Mouse (Mus musculus) neural tube, embryonic 11.5 days (tissue): Measurements from ENCODE around the gene Tead3. TPM values are rescaled to one million over a fixed set of nuclear protein-coding genes. Genes with fewer than 3 reads are reported as not detected.

Source experiments
- ATAC-seq: fragments of 200-750 bp; cut with Nextera tagmentation; 2 replicates; pipeline ENCODE4 v1.8.0; 2017; ENCODE audit warnings: moderate number of reproducible peaks, mild to moderate bottlenecking, moderate TSS enrichment, moderate library complexity; ENCODE audit not compliant: insufficient read depth, low FRiP score, low TSS enrichment
- DNase-seq: peaks from one replicate; pipeline ENCODE4 v3.0.0-alpha.2; 2015; ENCODE audit warnings: low spot score
- H3K27ac ChIP-seq: fragments of 300-500 bp; sonication (generic); 2 replicates; pipeline ENCODE4 v1.5.1; 2014; ENCODE audit warnings: low read depth, mild to moderate bottlenecking, low read length
- H3K27me3 ChIP-seq: fragments of 300-500 bp; sonication (generic); 2 replicates; pipeline ENCODE4 v1.6.1; 2014; ENCODE audit warnings: mild to moderate bottlenecking, low read length, mixed read lengths; ENCODE audit not compliant: control insufficient read depth, insufficient read depth
- H3K36me3 ChIP-seq: fragments of 300-500 bp; sonication (generic); 2 replicates; pipeline ENCODE4 v1.6.1; 2014; ENCODE audit warnings: mild to moderate bottlenecking, low read length, moderate library complexity, mixed read lengths; ENCODE audit not compliant: control insufficient read depth, insufficient read depth
- H3K4me1 ChIP-seq: fragments of 300-500 bp; sonication (generic); 2 replicates; pipeline ENCODE4 v1.6.1; 2014; ENCODE audit warnings: low read length, mixed read lengths; ENCODE audit not compliant: control insufficient read depth, insufficient read depth
- H3K4me2 ChIP-seq: fragments of 300-500 bp; sonication (generic); 2 replicates; pipeline ENCODE4 v1.6.1; 2014; ENCODE audit warnings: low read depth, mild to moderate bottlenecking, moderate library complexity
- H3K4me3 ChIP-seq: fragments of 300-500 bp; sonication (generic); 2 replicates; pipeline ENCODE4 v1.5.1; 2014; ENCODE audit warnings: low read depth, low read length
- H3K9ac ChIP-seq: fragments of 300-500 bp; sonication (generic); 2 replicates; pipeline ENCODE4 v1.6.1; 2014; ENCODE audit warnings: mild to moderate bottlenecking, low read length
- H3K9me3 ChIP-seq: fragments of 300-500 bp; sonication (generic); 2 replicates; pipeline ENCODE4 v1.6.1; 2016; ENCODE audit warnings: low read length; ENCODE audit not compliant: control insufficient read depth
- WGBS: fragments of 180-500 bp; shearing (Covaris S2); extraction: QIAGEN DNeasy Blood & Tissue Kit; methylation state at CpG from one replicate; pipeline ENCODE4 v1.1.7; 2014; 5-methylcytosine and 5-hydroxymethylcytosine counted together
- polyA plus RNA-seq: library from polyadenylated mRNA; unstranded; fragments of >200 nt; fragmentation: Nextera tagmentation; extraction: Ambion mirVana; gene quantifications from 2 replicates; pipeline ENCODE4 v1.2.1, GENCODE M21; 2014

Tead3 gene
- 4.5 and 4.6 TPM in 2 replicates for polyA plus RNA-seq

DNA sequence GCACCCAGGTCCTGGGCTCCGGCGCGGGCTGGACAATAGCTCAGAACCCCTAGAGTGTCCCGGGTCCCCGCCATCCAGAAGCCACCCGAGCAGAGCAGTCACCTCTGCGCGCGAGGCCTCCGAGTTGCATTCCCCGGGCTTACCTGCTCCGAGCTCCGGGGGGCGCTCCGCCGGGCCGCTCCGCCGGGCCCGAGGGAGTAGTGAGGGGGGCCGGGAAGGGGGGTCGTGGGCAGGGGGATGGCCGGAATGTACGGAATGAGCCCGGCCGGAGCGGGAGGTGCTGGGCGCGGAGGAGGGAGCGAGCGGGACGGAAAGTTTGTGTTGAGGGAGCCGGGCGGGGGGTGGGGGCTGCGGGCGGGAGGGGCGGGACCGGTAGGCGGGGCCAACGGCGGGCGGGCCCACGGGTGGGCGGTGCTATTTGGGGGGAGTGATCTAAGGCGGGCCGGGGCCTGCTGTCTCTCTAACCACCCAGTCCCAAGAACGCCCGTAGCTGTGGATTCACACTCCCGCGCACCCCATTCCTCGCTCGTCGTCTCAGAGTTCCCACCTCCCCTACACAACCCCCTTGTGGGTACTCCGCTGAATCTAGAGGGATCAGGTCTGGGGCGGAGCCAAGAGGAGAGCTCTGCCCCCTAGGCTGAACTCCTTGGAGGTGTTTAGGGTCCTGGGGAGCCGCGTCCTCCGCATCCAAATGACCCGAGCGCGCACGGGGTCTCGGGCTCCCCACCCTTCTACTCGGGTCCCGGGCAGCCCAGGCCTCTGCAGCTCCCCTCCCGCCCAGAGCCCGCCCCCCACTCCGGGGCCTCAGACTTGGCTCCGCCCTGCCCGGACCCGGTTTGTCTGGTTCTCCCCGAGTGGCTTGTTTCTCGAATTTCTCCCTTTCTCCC lies at the start of gene Tead3:
Tead3 (minus strand) TSS at position 352 of the 887 bp plus-strand sequence.
- DNase-seq = peak; percentile 85
- Histone ChIP-seq H3K27ac (peak within 1 kb of the TSS; percentile 62), H3K27me3 (peaks cover 12% of the 10 kb centered on the region), H3K4me2 (peak within 1 kb of the TSS; percentile 90), H3K9me3 (no peaks in the 10 kb centered on the region), H3K4me1 (peaks cover 17% of the 10 kb centered on the region), H3K9ac (peak within 1 kb of the TSS; percentile 74), H3K4me3 (peak within 1 kb of the TSS; percentile 79), H3K36me3 (no peaks in the 10 kb centered on the region)
- ATAC-seq = peak; percentile 76
- under 1% methylated on average over 54 of the region's 73 CpGs for WGBS

DNA sequence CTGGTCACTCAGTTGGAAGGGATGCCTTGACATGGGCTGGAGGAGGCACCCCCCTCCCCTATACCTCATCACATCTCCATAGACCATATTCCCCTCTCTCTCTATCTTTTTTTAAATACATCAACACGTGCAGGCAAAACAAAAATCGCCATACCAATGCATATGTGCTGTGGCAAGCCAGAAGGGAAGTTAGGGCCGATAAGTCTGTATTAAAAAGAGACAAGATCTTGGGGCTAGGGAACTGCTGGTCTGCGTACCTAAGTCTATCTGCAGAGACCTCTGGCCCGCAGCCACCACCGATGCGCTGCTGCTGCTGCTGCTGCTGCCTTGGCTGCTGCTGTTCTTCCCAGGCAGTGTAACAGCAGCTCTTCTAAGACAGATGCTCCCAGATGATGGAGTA lies 44.4 kb upstream of the Tead3 start:
- 0 out of 2 replicates have a peak, but pooled peaks cover 4% of the 10 kb centered on the region for H3K4me1 ChIP-seq
- no peaks in the 10 kb centered on the region for H3K27me3 ChIP-seq
- ATAC-seq (no peak), DNase-seq (no peak)
- WGBS = 85% methylated on average over 7 of the region's 7 CpGs
- H3K9me3 ChIP-seq = no peaks in the 10 kb centered on the region
- H3K4me2 ChIP-seq = no peak overlapping the region
- no peaks in the 10 kb centered on the region for H3K36me3 ChIP-seq
- no peak overlapping the region for H3K27ac ChIP-seq
- no peak overlapping the region for H3K4me3 ChIP-seq
- H3K9ac ChIP-seq = no peak overlapping the region

DNA sequence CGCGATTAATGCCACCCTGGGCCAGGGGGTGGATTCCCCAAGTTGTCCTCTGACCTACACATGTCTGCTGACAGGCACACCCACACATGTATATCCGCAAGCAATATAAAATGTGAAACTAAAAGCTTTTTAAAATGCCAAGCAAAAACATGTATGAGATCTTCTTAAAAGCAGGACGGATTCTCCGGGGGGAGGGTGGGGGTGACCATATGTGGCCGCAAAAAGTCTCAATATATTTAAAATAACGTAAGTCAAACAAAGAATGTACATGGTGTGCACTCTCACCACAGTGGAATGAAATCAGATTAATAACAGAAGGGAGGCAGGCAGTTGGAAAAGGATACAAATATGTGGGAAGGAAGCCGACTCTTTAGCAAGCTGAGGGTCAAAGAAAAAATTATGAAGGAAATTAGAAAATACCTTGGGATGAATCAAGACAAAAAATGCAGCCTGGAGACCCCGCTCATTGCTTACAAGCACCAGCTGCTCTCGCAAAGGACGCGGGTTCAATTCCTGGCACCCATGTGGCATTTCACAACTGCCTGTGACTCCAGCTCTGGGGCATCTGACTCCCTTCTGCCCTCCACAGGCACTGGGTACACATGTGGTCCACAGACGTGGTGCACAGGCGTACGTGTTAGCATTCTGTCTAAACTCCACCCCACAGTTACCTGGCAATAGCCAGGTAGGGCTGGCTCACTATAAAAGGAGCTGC lies 43.6 kb upstream of the Tead3 start:
- no peak overlapping the region for H3K27ac ChIP-seq
- no peaks in the 10 kb centered on the region for H3K36me3 ChIP-seq
- 86% methylated on average over 15 of the region's 15 CpGs for WGBS
- H3K4me2 ChIP-seq = no peak overlapping the region
- no peaks in the 10 kb centered on the region for H3K9me3 ChIP-seq
- DNase-seq (no peak), ATAC-seq (no peak)
- H3K4me3 ChIP-seq = no peak overlapping the region
- no peaks in the 10 kb centered on the region for H3K27me3 ChIP-seq
- 0 out of 2 replicates have a peak, but pooled peaks cover 4% of the 10 kb centered on the region for H3K4me1 ChIP-seq
- H3K9ac ChIP-seq = no peak overlapping the region

DNA sequence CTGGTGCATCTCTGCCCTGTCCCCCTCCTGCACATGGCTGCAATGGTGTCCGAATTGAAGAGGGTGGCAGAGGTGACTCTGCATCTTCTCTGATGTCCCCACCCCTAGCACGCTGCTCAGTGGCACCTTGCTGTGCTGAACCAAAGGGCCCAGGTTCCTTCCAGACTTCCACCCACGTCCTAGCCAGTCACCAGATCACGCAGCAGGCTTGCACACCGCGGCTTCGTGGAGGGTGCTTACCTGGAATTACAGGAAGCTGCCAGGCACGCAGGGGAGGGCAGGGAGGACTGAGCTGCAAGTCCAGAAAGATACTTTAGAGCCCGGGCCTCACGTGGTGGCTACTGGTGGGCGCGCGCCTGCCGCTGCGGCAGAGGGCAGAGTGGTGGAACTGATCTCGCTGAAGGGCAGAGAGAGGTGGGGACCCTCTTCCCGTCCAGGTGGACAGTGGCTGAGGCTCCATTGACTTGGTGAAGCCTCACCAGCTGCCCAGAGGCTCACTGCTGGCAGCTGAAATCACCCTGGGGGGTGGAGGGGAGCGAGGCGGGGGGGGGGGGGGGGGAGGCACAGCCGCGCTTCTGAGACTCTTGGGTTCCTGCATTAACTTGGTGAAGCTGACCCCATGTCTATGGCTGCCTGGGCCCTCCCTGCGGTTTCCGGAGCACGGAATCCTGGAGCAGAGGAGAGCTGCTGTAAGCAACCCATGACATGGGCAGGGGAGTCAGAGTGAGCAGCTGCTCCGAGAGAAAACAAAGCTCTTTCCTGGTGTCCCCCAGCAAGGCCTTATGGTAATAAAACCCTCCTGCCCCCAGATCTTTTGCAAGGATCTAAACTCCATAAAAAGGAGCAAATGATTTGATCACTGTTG lies 41.2 kb upstream of the Tead3 start:
- H3K4me3 ChIP-seq = no peak overlapping the region
- DNase-seq = no peak
- no peaks in the 10 kb centered on the region for H3K36me3 ChIP-seq
- 7% methylated on average over 23 of the region's 25 CpGs for WGBS
- H3K4me1 ChIP-seq = 0 out of 2 replicates have a peak, but pooled peaks cover 4% of the 10 kb centered on the region
- H3K9ac ChIP-seq = no peak overlapping the region
- H3K27ac ChIP-seq = no peak overlapping the region
- H3K9me3 ChIP-seq = no peaks in the 10 kb centered on the region
- H3K27me3 ChIP-seq = peaks cover 4% of the 10 kb centered on the region; the same call in 1 of the 2 replicates
- no peak for ATAC-seq
- H3K4me2 ChIP-seq = no peak overlapping the region

DNA sequence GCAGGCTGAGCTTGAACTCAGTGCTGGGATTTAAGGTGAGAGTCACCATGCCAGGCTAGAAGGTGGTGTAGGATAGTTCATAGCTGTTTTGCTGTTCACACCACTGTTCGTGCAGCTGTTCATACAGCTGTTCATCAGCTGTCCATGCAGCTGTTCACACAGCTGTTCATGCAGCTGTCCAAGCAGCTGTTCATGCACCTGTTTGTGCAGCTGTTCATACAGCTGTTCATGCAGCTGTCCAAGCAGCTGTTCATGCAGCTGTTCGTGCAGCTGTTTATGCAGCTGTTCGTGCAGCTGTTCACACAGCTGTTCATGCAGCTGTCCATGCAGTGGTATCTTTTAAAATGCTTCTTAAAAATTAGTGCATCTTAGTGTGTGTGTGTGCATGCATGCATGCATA lies 37.9 kb upstream of the Tead3 start:
- H3K9me3 ChIP-seq = no peaks in the 10 kb centered on the region
- 89% methylated on average over 3 of the region's 3 CpGs for WGBS
- no peak overlapping the region for H3K27ac ChIP-seq
- H3K4me3 ChIP-seq = no peak overlapping the region
- DNase-seq (no peak), ATAC-seq (no peak)
- H3K9ac ChIP-seq = no peak overlapping the region
- peaks cover 10% of the 10 kb centered on the region for H3K27me3 ChIP-seq
- H3K4me1 ChIP-seq = 0 out of 2 replicates have a peak, but pooled peaks cover 4% of the 10 kb centered on the region
- no peaks in the 10 kb centered on the region for H3K36me3 ChIP-seq
- no peak overlapping the region for H3K4me2 ChIP-seq

DNA sequence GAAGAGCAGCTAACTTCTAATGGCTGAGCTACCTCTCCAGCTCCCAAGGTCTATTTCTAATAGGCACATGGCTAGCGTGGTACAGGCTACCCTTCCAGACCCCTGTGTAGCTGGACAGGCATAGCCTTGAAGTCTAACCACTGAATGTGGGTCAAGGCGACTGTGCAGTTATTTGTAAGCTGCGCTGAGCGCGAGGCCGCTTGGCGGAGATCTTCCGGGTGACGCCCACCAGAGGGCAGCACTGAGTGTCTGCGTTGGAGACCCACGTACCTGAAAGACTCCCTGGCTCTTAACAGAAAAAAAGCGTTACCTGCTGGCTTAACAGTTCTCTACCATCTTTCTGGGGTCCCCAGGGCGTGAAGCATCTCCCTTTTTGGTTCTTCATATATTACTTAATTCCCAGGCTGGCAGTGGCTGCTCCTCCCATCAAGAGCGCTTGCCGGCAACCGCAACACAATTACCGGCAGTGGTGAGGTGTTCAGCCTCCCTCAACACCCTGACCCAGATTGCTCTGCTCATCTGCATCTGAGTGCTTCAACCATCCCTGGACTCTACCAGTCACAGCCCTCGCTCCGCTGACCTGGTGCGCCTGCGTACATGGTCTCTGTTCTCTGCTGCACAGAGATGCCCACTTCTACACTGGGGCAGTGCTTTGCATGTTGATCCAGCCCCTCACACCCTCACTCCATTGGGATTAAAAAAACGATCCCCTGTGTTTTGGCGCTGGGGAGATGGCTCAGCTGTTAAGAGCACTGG lies 35.7 kb upstream of the Tead3 start:
- H3K36me3 ChIP-seq = no peaks in the 10 kb centered on the region
- 4% methylated on average over 23 of the region's 23 CpGs for WGBS
- H3K4me3 ChIP-seq = no peak overlapping the region
- H3K4me1 ChIP-seq = no peaks in the 10 kb centered on the region
- DNase-seq = peak; percentile 84
- no peak for ATAC-seq
- peaks cover 10% of the 10 kb centered on the region for H3K27me3 ChIP-seq
- no peak overlapping the region for H3K27ac ChIP-seq
- H3K4me2 ChIP-seq = peak overlapping the region; percentile 25
- H3K9ac ChIP-seq = peak overlapping the region; percentile 11; the same call in 1 of the 2 replicates
- no peaks in the 10 kb centered on the region for H3K9me3 ChIP-seq

DNA sequence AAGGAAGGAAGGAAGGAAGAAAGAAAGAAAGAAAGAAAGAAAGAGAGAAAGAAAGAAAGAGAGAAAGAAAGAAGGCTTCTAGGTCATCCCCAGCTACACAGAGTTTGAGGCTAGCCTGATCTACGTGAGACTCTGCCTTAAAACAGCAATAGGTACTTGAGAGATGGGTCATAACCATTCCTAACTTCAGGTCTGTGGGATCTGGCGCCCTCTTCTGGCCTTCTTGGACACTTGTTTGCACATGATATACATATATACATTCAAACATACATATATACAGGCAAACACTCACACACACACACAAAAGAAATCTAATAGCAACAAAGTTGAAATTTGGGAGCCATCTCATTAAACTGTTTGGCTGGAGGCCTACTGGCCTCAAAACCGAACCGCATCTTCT lies 33.7 kb upstream of the Tead3 start:
- Histone ChIP-seq H3K27me3 (peaks cover 10% of the 10 kb centered on the region), H3K9ac (no peak overlapping the region), H3K4me3 (no peak overlapping the region), H3K4me1 (no peaks in the 10 kb centered on the region), H3K9me3 (no peaks in the 10 kb centered on the region), H3K27ac (no peak overlapping the region), H3K36me3 (no peaks in the 10 kb centered on the region), H3K4me2 (no peak overlapping the region)
- 67% methylated on average over 4 of the region's 4 CpGs for WGBS
- DNase-seq (no peak), ATAC-seq (no peak)

DNA sequence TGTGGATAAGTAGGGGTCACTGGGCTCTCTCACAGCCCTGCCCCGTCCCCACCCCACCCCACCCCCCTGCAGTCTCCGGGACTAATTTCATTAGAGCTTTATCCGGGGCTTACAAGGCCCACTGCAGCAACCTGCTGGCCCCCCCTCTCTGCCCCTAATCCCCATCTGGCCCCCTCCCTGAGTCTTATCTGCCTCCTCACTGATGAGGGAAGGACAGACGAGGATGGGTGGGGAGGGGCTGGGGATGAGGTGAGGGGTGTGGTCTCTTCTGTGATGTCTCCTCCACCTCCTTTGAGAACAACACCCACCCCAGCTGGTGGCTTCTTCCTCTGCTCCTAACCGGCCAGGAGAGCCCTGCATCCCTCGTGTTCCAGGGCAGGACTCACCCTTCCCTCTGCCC lies 29.6 kb upstream of the Tead3 start:
- Histone ChIP-seq H3K4me3 (no peak overlapping the region), H3K27ac (no peak overlapping the region), H3K4me1 (no peaks in the 10 kb centered on the region), H3K4me2 (no peak overlapping the region), H3K9me3 (no peaks in the 10 kb centered on the region), H3K9ac (no peak overlapping the region), H3K27me3 (peaks cover 7% of the 10 kb centered on the region), H3K36me3 (no peaks in the 10 kb centered on the region)
- DNase-seq (no peak), ATAC-seq (no peak)
- 7% methylated on average over 6 of the region's 6 CpGs for WGBS
